Comparison of ENCODE assay signal across 7 mouse cellular contexts in genomic region chr11:3647688-3648087, GRCm38 (mm10). TPM values are rescaled to one million over a fixed set of nuclear protein-coding genes. Genes with fewer than 3 reads are reported as not detected.
A peak's percentile ranks its signal among the peaks of the same experiment; 100 is the strongest.
DNase-seq lines count a peak whose midpoint lies in the region; ATAC-seq and TF ChIP-seq lines count a peak whose summit lies in the region.

No protein-coding gene starts in this region.

- TF ChIP-seq CTCF in lung, embryonic 14.5 days (IDR thresholded peaks at IDR 0.05; ENCODE audit: low read depth): no peak

- no peak for ATAC-seq in lung, embryonic 14.5 days (ENCODE audit: insufficient read depth)
- ATAC-seq in embryonic facial prominence, embryonic 12.5 days (ENCODE audit: insufficient number of reproducible peaks, insufficient read depth, low FRiP score, low TSS enrichment): no peak
- ATAC-seq in intestine, embryonic 15.5 days: no peak
- ATAC-seq in neural tube, embryonic 14.5 days (ENCODE audit: low read depth): no peak

- 87% methylated on average over 5 of the region's 5 CpGs for WGBS in lung, embryonic 14.5 days
- 90% methylated on average over 5 of the region's 5 CpGs for WGBS in embryonic facial prominence, embryonic 12.5 days
- 86% methylated on average over 5 of the region's 5 CpGs for WGBS in intestine, embryonic 15.5 days
- WGBS in neural tube, embryonic 14.5 days: 88% methylated on average over 5 of the region's 5 CpGs

- H3K27ac ChIP-seq in lung, embryonic 14.5 days (ENCODE audit: low read depth): no peak overlapping the region
- no peak overlapping the region for H3K27ac ChIP-seq in embryonic facial prominence, embryonic 12.5 days
- H3K27ac ChIP-seq in intestine, embryonic 15.5 days: no peak overlapping the region
- no peak overlapping the region for H3K27ac ChIP-seq in neural tube, embryonic 14.5 days (ENCODE audit: low read depth, low read length)

- H3K9me3 ChIP-seq in lung, embryonic 14.5 days (ENCODE audit: low read depth, low read length): peaks cover 27% of the 10 kb centered on the region
- H3K9me3 ChIP-seq in embryonic facial prominence, embryonic 12.5 days: peaks cover 22% of the 10 kb centered on the region
- peaks cover 7% of the 10 kb centered on the region for H3K9me3 ChIP-seq in intestine, embryonic 15.5 days
- peaks cover 9% of the 10 kb centered on the region; the same call in 1 of the 2 replicates for H3K9me3 ChIP-seq in neural tube, embryonic 14.5 days (ENCODE audit: control insufficient read depth, low read length)

- peak overlapping the region; percentile 95 for H3K4me3 ChIP-seq in lung, embryonic 14.5 days (ENCODE audit: low read depth, low read length)
- H3K4me3 ChIP-seq in embryonic facial prominence, embryonic 12.5 days: peak overlapping the region; percentile 80
- peak overlapping the region; percentile 63 for H3K4me3 ChIP-seq in intestine, embryonic 15.5 days (replicated peaks)
- H3K4me3 ChIP-seq in neural tube, embryonic 14.5 days (ENCODE audit: low read depth, low read length): peak overlapping the region; percentile 99

- H3K36me3 ChIP-seq in lung, embryonic 14.5 days (ENCODE audit: insufficient read depth): peaks cover 57% of the 10 kb centered on the region
- H3K36me3 ChIP-seq in embryonic facial prominence, embryonic 12.5 days: peaks cover 52% of the 10 kb centered on the region
- peaks cover 28% of the 10 kb centered on the region for H3K36me3 ChIP-seq in intestine, embryonic 15.5 days
- peaks cover 21% of the 10 kb centered on the region for H3K36me3 ChIP-seq in neural tube, embryonic 14.5 days (ENCODE audit: control insufficient read depth, insufficient read depth, low read length)

- H3K27me3 ChIP-seq in lung, embryonic 14.5 days (ENCODE audit: insufficient read depth, low read length): no peaks in the 10 kb centered on the region
- no peaks in the 10 kb centered on the region for H3K27me3 ChIP-seq in embryonic facial prominence, embryonic 12.5 days
- no peaks in the 10 kb centered on the region for H3K27me3 ChIP-seq in intestine, embryonic 15.5 days (replicated peaks)
- H3K27me3 ChIP-seq in neural tube, embryonic 14.5 days (ENCODE audit: control insufficient read depth, insufficient read depth, low read length): no peaks in the 10 kb centered on the region

- no peak for DNase-seq in lung, embryonic 14.5 days
- DNase-seq in lung, postnatal 36 days: no peak
- DNase-seq in urinary bladder, adult 18-20 months (ENCODE audit: low spot score in 2 of 2): no peak
- DNase-seq in left cerebral cortex, adult 18-20 months (ENCODE audit: low spot score in 2 of 2): no peak

- H3K4me2 ChIP-seq in lung, embryonic 14.5 days: peak overlapping the region; percentile 85
- H3K4me2 ChIP-seq in embryonic facial prominence, embryonic 12.5 days (replicated peaks): peak overlapping the region; percentile 65
- H3K4me2 ChIP-seq in intestine, embryonic 15.5 days (replicated peaks): peak overlapping the region; percentile 88
- H3K4me2 ChIP-seq in neural tube, embryonic 14.5 days (ENCODE audit: low read depth, low read length): peak overlapping the region; percentile 68

- peaks cover 4% of the 10 kb centered on the region for H3K4me1 ChIP-seq in lung, embryonic 14.5 days (ENCODE audit: insufficient read depth)
- peaks cover 12% of the 10 kb centered on the region; the same call in 1 of the 2 replicates for H3K4me1 ChIP-seq in embryonic facial prominence, embryonic 12.5 days
- peaks cover 3% of the 10 kb centered on the region for H3K4me1 ChIP-seq in intestine, embryonic 15.5 days (replicated peaks)
- H3K4me1 ChIP-seq in neural tube, embryonic 14.5 days (ENCODE audit: control insufficient read depth, insufficient read depth, low read length): peaks cover 17% of the 10 kb centered on the region

- peak overlapping the region; percentile 98 for H3K9ac ChIP-seq in lung, embryonic 14.5 days
- peak overlapping the region; percentile 93; the same call in 1 of the 2 replicates for H3K9ac ChIP-seq in embryonic facial prominence, embryonic 12.5 days
- peak overlapping the region; percentile 80 for H3K9ac ChIP-seq in intestine, embryonic 15.5 days
- H3K9ac ChIP-seq in neural tube, embryonic 14.5 days (replicated peaks; ENCODE audit: low read depth, low read length): no peak overlapping the region

RNA-seq across cellular contexts. Expression of gene Morc2a, which starts 1.3 kb away (rescaled TPM):
- polyA plus RNA-seq in lung, embryonic 14.5 days (2014; fragmentation: Nextera tagmentation; extraction: Ambion mirVana): 25.7 and 27.1 TPM in 2 replicates
- polyA plus RNA-seq in embryonic facial prominence, embryonic 12.5 days (2016; fragmentation: Nextera tagmentation; extraction: Ambion mirVana): 49.1 and 54.5 TPM in 2 replicates
- polyA plus RNA-seq in intestine, embryonic 15.5 days (2015; fragmentation: Nextera tagmentation; extraction: Ambion mirVana): 20.9 and 21.1 TPM in 2 replicates
- 31.0 and 37.0 TPM in 2 replicates for polyA plus RNA-seq in neural tube, embryonic 14.5 days (2014; fragmentation: Nextera tagmentation; extraction: Ambion mirVana)
- total RNA-seq in left cerebral cortex, adult 18-20 months (2021): 10 to 100 TPM; 35.4 to 39.6 TPM
